Mouse (Mus musculus): ENCODE results near the gene Scaf11.

- no peak for TF ChIP-seq POLR2A (IDR thresholded peaks at IDR 0.05; ENCODE audit: insufficient read depth, low read length)
- no peak for TF ChIP-seq EP300 (IDR thresholded peaks at IDR 0.05; ENCODE audit: insufficient read depth, low read depth, low read length)
- TF ChIP-seq CTCF (IDR thresholded peaks at IDR 0.05; ENCODE audit: low read depth, low read length): no peak
Measured at GRCm38 (mm10) chr15:96490123-96490522, 29.5 kb upstream of the Scaf11 start.

Data from ES-Bruce4 (cell line).